Mouse (Mus musculus) WW6 (cell line): ENCODE results near the gene Ccr5.

Experiments used
- DNase-seq: peaks from one replicate; pipeline ENCODE4 v3.0.0-alpha.2; 2013; ENCODE audit warnings: low read depth, low spot score

The Ccr5 gene

GRCm38 (mm10) chr9:124138055-124138775 lies 16.9 kb downstream of the Ccr5 start:
- DNase-seq = no peak

DNA sequence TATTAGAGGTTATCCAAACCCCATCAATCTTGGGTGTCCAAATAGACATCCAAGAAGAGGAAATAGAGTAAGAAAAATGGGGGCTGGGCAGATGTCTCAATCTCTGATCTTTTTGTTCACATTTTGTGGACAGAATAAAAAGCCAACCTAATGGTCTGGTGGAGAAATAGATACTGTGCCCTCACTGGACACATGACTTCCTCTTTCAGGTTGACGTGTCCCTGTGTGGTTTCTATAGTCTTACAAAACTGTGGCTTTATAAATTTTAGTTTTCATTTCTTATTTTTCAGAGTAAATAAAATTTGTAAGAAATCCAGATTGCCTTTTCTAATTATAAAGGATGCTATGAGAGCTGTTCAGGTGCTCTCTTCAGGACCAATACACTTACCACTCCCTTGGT lies 22.3 kb downstream of the Ccr5 start:
- DNase-seq = no peak

- DNase-seq = no peak
Measured at GRCm38 (mm10) chr9:124146307-124146706, 25.0 kb downstream of the Ccr5 start.
